Mouse (Mus musculus) urinary bladder, postnatal 10 days (tissue): ENCODE results near the gene Gnpat.
"Not testable (repeated sequence)": the region's sequence is repeated elsewhere in the genome, so short reads cannot be mapped to it uniquely, and the experiment has no call there.

Experiments used
- DNase-seq: peaks from one replicate; pipeline ENCODE4 v3.0.0; 2022; ENCODE audit warnings: low spot score

The Gnpat gene

GRCm38 (mm10) chr8:124842929-124843328 lies 19.9 kb upstream of the Gnpat start:
- DNase-seq = not testable (repeated sequence)

DNA sequence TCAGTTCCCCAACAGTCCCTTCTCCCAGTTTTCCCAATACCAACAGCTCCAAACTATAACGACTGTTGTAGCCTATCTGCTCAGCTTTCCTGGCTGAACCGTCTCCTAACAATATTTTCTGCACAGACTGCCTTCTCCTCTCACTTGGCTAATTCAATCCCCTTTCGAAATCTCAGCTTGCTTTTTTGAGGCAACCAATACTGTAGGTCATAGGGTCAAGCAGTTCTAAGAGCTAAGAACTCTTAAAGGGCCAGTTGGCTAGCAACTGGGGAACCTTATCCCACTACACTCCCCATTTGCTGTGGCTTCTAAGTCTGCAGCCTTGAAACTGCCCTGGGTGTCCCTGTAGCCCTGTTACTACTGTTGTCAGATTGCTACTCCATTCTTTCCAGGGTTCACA lies 17.7 kb upstream of the Gnpat start:
- DNase-seq = no peak

GRCm38 (mm10) chr8:124845573-124845972 lies 17.3 kb upstream of the Gnpat start:
- no peak for DNase-seq

DNA sequence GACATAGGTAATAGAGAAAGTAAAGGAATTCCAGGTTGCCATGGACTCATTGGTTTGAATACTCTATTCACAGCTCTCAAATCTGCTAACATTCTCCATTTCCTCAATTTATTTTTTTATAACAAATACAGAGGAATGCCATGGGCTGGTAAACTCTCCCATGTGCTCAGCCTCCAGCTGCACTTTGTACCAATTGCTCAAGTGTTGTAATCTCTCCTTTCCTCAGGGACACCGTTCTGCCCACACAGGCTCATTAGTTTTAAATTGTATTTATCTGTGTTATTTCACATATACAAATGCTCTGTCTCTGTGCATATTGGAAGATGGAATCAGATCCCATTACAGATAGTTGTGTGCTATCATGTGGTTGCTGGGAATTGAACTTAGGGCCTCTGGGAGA lies 9.3 kb upstream of the Gnpat start:
- no peak for DNase-seq

GRCm38 (mm10) chr8:124859466-124859865 lies 3.4 kb upstream of the Gnpat start:
- no peak for DNase-seq

- DNase-seq = no peak
Measured at GRCm38 (mm10) chr8:124860188-124860587, 2.6 kb upstream of the Gnpat start.

DNA sequence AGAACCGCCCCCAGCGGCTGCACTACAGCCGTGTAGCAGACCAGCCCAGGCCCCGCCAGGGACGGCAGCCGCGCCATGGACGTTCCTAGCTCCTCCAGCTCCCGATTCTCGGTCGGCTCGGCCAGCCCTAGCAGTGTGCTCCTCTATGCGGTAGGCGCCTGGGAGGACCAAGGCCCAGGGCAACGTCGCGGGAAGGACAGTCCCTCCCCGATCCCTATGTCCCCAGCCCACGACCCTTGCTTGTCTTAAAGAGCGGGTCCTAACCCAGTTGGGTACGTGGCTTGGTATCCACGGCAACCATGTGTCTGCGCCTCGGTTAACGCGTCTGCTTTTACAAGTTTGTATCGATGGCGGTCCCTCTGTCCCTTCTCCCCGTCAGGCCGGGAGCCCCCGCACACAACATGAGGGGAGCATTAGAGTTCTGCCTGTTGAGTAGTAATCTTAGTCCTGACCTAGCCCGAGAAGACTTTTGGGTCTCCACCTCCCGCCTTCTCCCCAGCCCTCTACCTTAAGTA lies 387 bp downstream of the Gnpat start:
- DNase-seq = no peak

GRCm38 (mm10) chr8:124863729-124864128 lies 896 bp downstream of the Gnpat start:
- no peak for DNase-seq

GRCm38 (mm10) chr8:124866669-124867068 lies 3.8 kb downstream of the Gnpat start:
- DNase-seq = no peak

- no peak for DNase-seq
Measured at GRCm38 (mm10) chr8:124867126-124867525, 4.3 kb downstream of the Gnpat start.

- no peak for DNase-seq
Measured at GRCm38 (mm10) chr8:124869708-124870107, 6.9 kb downstream of the Gnpat start.

DNA sequence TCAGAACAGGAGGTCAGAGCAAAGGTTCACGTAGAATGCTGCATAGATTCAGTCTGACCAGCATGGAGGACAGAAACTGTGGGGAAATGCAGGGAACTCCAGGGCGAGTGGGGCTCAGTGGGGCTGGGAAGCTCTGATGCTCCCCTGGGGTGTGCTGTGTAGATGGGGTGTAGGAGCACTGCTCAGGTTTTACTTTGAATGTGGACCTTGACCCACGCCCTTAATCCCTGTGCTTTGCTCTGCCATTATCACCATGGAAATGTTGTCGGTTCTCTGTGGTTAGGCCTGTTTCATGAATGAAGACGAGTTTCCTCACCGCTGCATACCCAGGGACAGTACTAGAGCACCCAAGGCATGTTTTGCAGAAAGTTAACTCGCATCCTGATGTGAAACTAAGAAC lies 8.6 kb downstream of the Gnpat start:
- DNase-seq = no peak

GRCm38 (mm10) chr8:124872081-124872480 lies 9.2 kb downstream of the Gnpat start:
- DNase-seq = no peak

DNA sequence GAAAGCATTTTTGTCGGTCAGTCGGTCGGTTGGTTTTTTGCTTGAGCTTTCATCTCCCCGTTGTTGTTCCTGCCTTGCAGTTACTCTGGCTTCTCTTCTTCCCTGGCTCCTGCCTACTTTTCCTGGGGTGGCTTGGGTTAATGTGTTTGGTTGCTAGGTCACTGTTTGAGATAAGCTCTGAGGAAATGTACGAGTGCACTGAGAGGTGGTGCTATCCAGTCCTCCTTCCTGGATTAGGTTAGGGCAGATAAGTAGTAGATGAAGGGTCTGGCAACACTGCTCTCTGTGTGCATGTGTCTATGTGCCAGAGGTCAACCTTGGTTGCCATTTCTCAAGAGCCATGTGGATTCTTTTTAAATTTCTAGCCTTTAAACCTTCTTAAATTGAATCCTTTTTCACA lies 9.9 kb downstream of the Gnpat start:
- DNase-seq = no peak

DNA sequence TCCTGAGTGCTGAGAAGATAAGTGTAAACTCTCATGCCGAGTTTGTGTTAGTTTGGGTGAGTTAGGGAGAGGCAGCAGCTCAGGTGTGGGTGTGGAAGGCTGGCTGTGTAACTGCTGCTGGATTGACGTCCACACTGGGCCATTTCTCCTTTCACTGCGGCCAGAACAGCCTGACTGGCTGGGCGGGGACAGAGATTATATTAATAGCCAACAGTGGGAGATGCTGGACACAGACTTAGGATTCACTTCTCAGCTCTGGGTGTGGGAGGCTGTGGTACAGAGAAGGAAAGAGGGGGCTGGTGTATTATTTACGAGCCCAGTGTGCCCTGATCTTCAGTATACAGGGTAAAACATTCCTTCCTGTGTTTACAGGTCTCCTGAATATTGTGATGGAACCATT lies 15.3 kb downstream of the Gnpat start:
- DNase-seq = no peak

GRCm38 (mm10) chr8:124878946-124879526 lies 16.2 kb downstream of the Gnpat start:
- DNase-seq = no peak

GRCm38 (mm10) chr8:124888385-124888784 lies 25.6 kb downstream of the Gnpat start:
- no peak for DNase-seq

- no peak for DNase-seq
Measured at GRCm38 (mm10) chr8:124892596-124892995, 29.8 kb downstream of the Gnpat start.

GRCm38 (mm10) chr8:124896010-124896631 lies 33.3 kb downstream of the Gnpat start:
- no peak for DNase-seq

- peak; percentile 38 for DNase-seq
Measured at GRCm38 (mm10) chr8:124896632-124897385, 34.0 kb downstream of the Gnpat start.

DNA sequence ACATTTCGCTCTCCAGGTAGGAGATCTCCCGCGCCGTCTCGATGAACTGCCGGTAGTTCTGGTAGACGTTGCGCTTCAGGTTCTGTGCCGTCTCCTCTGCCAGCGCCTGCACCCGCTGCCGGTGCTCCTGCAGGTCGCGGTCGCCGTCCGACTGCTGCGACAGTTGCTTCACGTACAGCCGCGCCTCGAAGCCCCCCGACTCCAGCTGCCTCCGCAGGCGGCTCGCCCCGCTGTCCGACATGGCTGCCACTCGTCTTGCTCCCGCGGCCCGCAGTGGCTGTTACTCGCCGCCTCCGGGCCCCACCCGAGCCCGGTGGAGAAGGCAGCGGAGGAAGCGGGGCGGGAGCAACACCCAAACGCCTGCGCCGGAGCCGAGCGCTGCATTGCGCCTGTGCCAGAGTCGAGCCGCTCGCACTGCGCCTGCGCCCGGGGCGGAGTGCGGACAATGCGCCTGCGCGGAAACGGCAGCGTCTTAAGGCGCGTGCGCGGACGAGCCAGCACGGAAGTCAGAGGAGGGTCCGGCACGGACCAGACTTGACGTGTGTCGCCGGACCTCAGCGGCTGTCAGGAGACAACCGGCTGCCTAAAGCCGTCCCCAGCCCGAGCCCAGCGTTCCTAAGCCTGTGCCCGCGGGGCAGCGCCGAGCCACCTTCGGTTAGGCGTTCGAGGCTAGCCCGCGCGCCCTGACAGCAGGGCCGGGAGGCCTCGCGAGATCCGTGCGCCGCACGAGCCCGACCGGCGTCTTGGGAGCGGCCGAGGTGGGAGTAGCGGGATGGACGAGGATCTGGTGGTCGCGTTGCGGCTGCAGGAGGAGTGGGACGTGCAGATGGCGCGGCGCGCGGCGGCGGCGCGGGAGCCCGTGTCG lies 34.8 kb downstream of the Gnpat start, which contains the start of the genes Exoc8 and Sprtn:
TSS of gene Exoc8 (minus strand) at position 320 of the 865 bp plus-strand sequence.
TSS of gene Sprtn (plus strand) at position 501 of the 865 bp plus-strand sequence.
- peak; percentile 92 for DNase-seq
